Mouse (Mus musculus): ENCODE measurements at regions not wholly inside any gene's neighbourhood (a gene's known extent, or its start where the extent isn't known, plus 50 kb on each side); places are given as distances from the start of the nearest gene placed in this dataset.

GRCm38 (mm10) chr14:103906417-103907070 is 62.3 kb upstream of the Ednrb start:
- TF ChIP-seq POLR2A (IDR thresholded peaks at IDR 0.05; ENCODE audit: borderline replicate concordance, extremely low read depth, low read depth, low read length), result no peak
- no peak for TF ChIP-seq CTCF (IDR thresholded peaks at IDR 0.05; ENCODE audit: insufficient read depth, low read length)
